In the genomic region with DNA sequence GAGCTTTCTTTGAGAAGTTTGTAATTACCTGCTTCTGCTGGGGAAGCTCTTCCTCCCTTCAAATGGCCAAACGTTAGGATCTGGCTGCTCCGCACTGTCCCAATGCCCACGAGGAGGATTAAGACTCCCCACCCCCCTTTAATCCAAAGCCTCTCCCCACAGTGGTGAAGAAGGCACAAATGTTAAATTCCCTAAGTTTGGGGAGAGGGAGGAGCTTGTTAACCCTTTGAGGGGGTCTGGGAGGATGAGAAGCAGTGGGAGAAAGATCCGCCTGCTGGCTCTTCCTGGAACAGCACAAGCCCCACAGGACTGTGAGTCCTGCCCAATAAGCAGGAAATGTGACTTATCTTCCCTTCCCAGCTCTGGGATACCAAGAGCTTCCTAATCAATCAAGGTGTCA, we compare ENCODE assay signal across 15 mouse cellular contexts. TPM values are rescaled to one million over a fixed set of nuclear protein-coding genes. Genes with fewer than 3 reads are reported as not detected.
A peak's percentile ranks its signal among the peaks of the same experiment; 100 is the strongest.
DNase-seq lines count a peak whose midpoint lies in the region; ATAC-seq and TF ChIP-seq lines count a peak whose summit lies in the region.
"Had no signal": no experiment of that assay in that cellular context is flagged by ENCODE, and none has a peak within 500 bp of the region (broad histone marks: within the 10 kb centered on the region; RNA-seq: fewer than 3 reads in every experiment).

No protein-coding gene starts in this region.

- TF ChIP-seq CTCF in layer of hippocampus, adult 2 months (conservative IDR thresholded peaks at IDR 0.05) = peak; percentile 51
- peak; percentile 58 for TF ChIP-seq CTCF in brain, embryonic 14.5 days (IDR thresholded peaks at IDR 0.05; ENCODE audit: borderline replicate concordance, extremely low read depth, insufficient read depth, insufficient read length)

- H3K9me3 ChIP-seq in embryonic facial prominence, embryonic 10.5 days = no peaks in the 10 kb centered on the region
- H3K9me3 ChIP-seq in midbrain, embryonic 14.5 days (ENCODE audit: control insufficient read depth, low read length) = no peaks in the 10 kb centered on the region
- H3K9me3 ChIP-seq: embryonic facial prominence, embryonic 15.5 days; heart, embryonic 10.5 days; limb, embryonic 13.5 days had no signal

- intact Hi-C loops in gastrocnemius, postnatal 14 days (cut with DNase I; ENCODE audit: low total_unique reads) = no loop called here

- peak; percentile 29; the same call in 1 of the 2 replicates for ATAC-seq in midbrain, embryonic 14.5 days (ENCODE audit: low FRiP score, low TSS enrichment)
- no peak for ATAC-seq in activated CD4-positive, CD25-positive, alpha-beta regulatory T cell, adult 4 months
- ATAC-seq: CD4-positive, CD25-positive, alpha-beta regulatory T cell, adult 4 months had no signal

- no peaks in the 10 kb centered on the region for H3K36me3 ChIP-seq in embryonic facial prominence, embryonic 10.5 days (replicated peaks)
- no peaks in the 10 kb centered on the region for H3K36me3 ChIP-seq in midbrain, embryonic 14.5 days (ENCODE audit: control insufficient read depth, insufficient read depth, low read length)
- H3K36me3 ChIP-seq: embryonic facial prominence, embryonic 15.5 days; heart, embryonic 10.5 days; limb, embryonic 13.5 days had no signal

- no peak for DNase-seq in layer of hippocampus, adult 2 months (ENCODE audit: low spot score in 2 of 2)
- no peak for DNase-seq in layer of hippocampus, adult 9-10 months (ENCODE audit: low spot score)
- DNase-seq in brain, embryonic 14.5 days (ENCODE audit: low read depth) = peak; percentile 38
- DNase-seq in embryonic facial prominence, embryonic 10.5 days (ENCODE audit: low spot score) = peak; percentile 47
- DNase-seq in midbrain, embryonic 14.5 days = peak; percentile 71
- DNase-seq in c-Kit-positive CD71-positive TER-119-positive erythroid progenitor cells, embryonic 14.5 days (ENCODE audit: low spot score) = no peak
- no peak for DNase-seq in gastrocnemius, postnatal 14 days
- DNase-seq: adrenal gland, postnatal 25 days; kidney, adult 18-20 months had no signal

- no peak overlapping the region for H3K4me3 ChIP-seq in layer of hippocampus, adult 2 months
- no peak overlapping the region for H3K4me3 ChIP-seq in embryonic facial prominence, embryonic 10.5 days
- H3K4me3 ChIP-seq in midbrain, embryonic 14.5 days (replicated peaks; ENCODE audit: low read depth, low read length) = no peak overlapping the region
- H3K4me3 ChIP-seq: embryonic facial prominence, embryonic 15.5 days; heart, embryonic 10.5 days; limb, embryonic 13.5 days had no signal

- 18% methylated on average over 4 of the region's 4 CpGs for WGBS in embryonic facial prominence, embryonic 10.5 days
- 0% methylated on average over 4 of the region's 4 CpGs for WGBS in midbrain, embryonic 14.5 days

- peak overlapping the region; percentile 26 for H3K4me2 ChIP-seq in midbrain, embryonic 14.5 days (ENCODE audit: low read length)
- H3K4me2 ChIP-seq: embryonic facial prominence, embryonic 15.5 days; limb, embryonic 13.5 days had no signal

- H3K27ac ChIP-seq in layer of hippocampus, adult 2 months = no peak overlapping the region
- no peak overlapping the region for H3K27ac ChIP-seq in embryonic facial prominence, embryonic 10.5 days (replicated peaks)
- H3K27ac ChIP-seq in midbrain, embryonic 14.5 days (replicated peaks; ENCODE audit: low read depth, low read length) = no peak overlapping the region
- H3K27ac ChIP-seq: embryonic facial prominence, embryonic 15.5 days; heart, embryonic 10.5 days; limb, embryonic 13.5 days had no signal

- H3K4me1 ChIP-seq in embryonic facial prominence, embryonic 10.5 days = peaks cover 20% of the 10 kb centered on the region
- H3K4me1 ChIP-seq in midbrain, embryonic 14.5 days (ENCODE audit: control insufficient read depth, insufficient read depth, low read length) = peaks cover 19% of the 10 kb centered on the region; the same call in 1 of the 2 replicates
- H3K4me1 ChIP-seq: embryonic facial prominence, embryonic 15.5 days; limb, embryonic 13.5 days had no signal

- H3K27me3 ChIP-seq in embryonic facial prominence, embryonic 10.5 days (replicated peaks; ENCODE audit: low read depth, poor library complexity, severe bottlenecking) = peaks cover 17% of the 10 kb centered on the region; the same call in 1 of the 2 replicates
- H3K27me3 ChIP-seq in midbrain, embryonic 14.5 days (ENCODE audit: control insufficient read depth, insufficient read depth, low read length) = no peaks in the 10 kb centered on the region
- H3K27me3 ChIP-seq: embryonic facial prominence, embryonic 15.5 days; limb, embryonic 13.5 days had no signal

- no peak overlapping the region for H3K9ac ChIP-seq in midbrain, embryonic 14.5 days (replicated peaks; ENCODE audit: low read length)
- H3K9ac ChIP-seq: embryonic facial prominence, embryonic 15.5 days; limb, embryonic 13.5 days had no signal

- TF ChIP-seq POLR2A in brain, embryonic 14.5 days (IDR thresholded peaks at IDR 0.05; ENCODE audit: borderline replicate concordance, extremely low read depth, insufficient read depth, insufficient read length, poor library complexity, severe bottlenecking) = no peak

RNA-seq across cellular contexts. Expression of a gene that starts 7.5 kb away (rescaled TPM):
- under 1 TPM in 1 of 2 experiments, not detected in 1; 0.51 TPM for total RNA-seq in layer of hippocampus, adult 2 months (2021)
- 41.7 and 54.6 TPM in 2 replicates for polyA plus RNA-seq in brain, embryonic 14.5 days (2012; rRNA removed)
- polyA plus RNA-seq in embryonic facial prominence, embryonic 10.5 days (2016; fragmentation: Nextera tagmentation; extraction: Ambion mirVana) = 1.3 and 5.3 TPM in 2 replicates
- 67.4 and 99.4 TPM in 2 replicates for polyA plus RNA-seq in midbrain, embryonic 14.5 days (2014; fragmentation: Nextera tagmentation; extraction: Ambion mirVana)
- under 1 TPM in 1 of 2 experiments, not detected in 1; 0.12 TPM for total RNA-seq in gastrocnemius, postnatal 14 days (2021)
- polyA plus RNA-seq in activated CD4-positive, CD25-positive, alpha-beta regulatory T cell, adult 4 months (2017; shearing (Covaris generic)) = not detected
- total RNA-seq: adrenal gland, postnatal 25 days; monocyte, adult 5-6 weeks had no signal
- polyA plus RNA-seq: CD4-positive, CD25-positive, alpha-beta regulatory T cell, adult 4 months had no signal

Comparison
In these comparisons a context has a peak if more than half of its experiments do, and no peak if none do; other contexts are left out.
1. DNase-seq: peak in brain, embryonic 14.5 days (single experiment), embryonic facial prominence, embryonic 10.5 days (single experiment) and midbrain, embryonic 14.5 days (single experiment); none in layer of hippocampus, adult 2 months (0 of 2), layer of hippocampus, adult 9-10 months (single experiment), c-Kit-positive CD71-positive TER-119-positive erythroid progenitor cells, embryonic 14.5 days (single experiment) and gastrocnemius, postnatal 14 days (single experiment).